Mouse (Mus musculus) spleen, adult 2 months (tissue): ENCODE data around the gene Fcgrt. TPM values are rescaled to one million over a fixed set of nuclear protein-coding genes. Genes with fewer than 3 reads are reported as not detected.

Source experiments
- DNase-seq, 2 experiments: peaks; one replicate each; pipeline versions ENCODE4 v3.0.0 to v3.0.0-alpha.2; 2012 to 2021; ENCODE audit warnings: low spot score in 2 of 2, low read depth in 1 of 2
- H3K27ac ChIP-seq: fragments of 200-500 bp; 2 replicates; pipeline ENCODE4 v1.5.1; 2012; ENCODE audit warnings: low read length, inconsistent platforms; ENCODE audit not compliant: insufficient read depth
- H3K27me3 ChIP-seq: fragments of 200-500 bp; 2 replicates; pipeline ENCODE4 v1.6.1; 2012; ENCODE audit warnings: mild to moderate bottlenecking, moderate library complexity, low read length, inconsistent platforms; ENCODE audit not compliant: control insufficient read depth, insufficient read depth
- H3K36me3 ChIP-seq: fragments of 200-500 bp; 2 replicates; pipeline ENCODE4 v1.6.1; 2012; ENCODE audit warnings: mild to moderate bottlenecking, low read length, inconsistent platforms; ENCODE audit not compliant: control insufficient read depth, insufficient read depth
- H3K4me1 ChIP-seq: fragments of 200-500 bp; 2 replicates; pipeline ENCODE4 v1.6.1; 2011; ENCODE audit warnings: inconsistent platforms; ENCODE audit not compliant: control insufficient read depth, insufficient read depth, insufficient read length
- H3K4me3 ChIP-seq: fragments of 200-500 bp; 2 replicates; pipeline ENCODE4 v1.5.1; 2011; ENCODE audit warnings: mild to moderate bottlenecking, inconsistent platforms; ENCODE audit not compliant: insufficient read depth, insufficient read length; ENCODE audit errors: extremely low read depth
- CTCF ChIP-seq: fragments of 200-500 bp; IDR thresholded peaks from 2 replicates; pipeline ENCODE4 v1.5.1; 2011; ENCODE audit warnings: mild to moderate bottlenecking, inconsistent platforms; ENCODE audit not compliant: insufficient read depth, insufficient read length, insufficient replicate concordance; ENCODE audit errors: extremely low read depth
- POLR2A ChIP-seq: fragments of 200-500 bp; IDR thresholded peaks from 2 replicates; pipeline ENCODE4 v1.6.1; 2011; ENCODE audit warnings: low read depth, low read length, inconsistent platforms
- WGBS: fragments of 180-500 bp; shearing (Covaris S2); methylation state at CpG from one replicate; pipeline ENCODE4 v1.1.7; 2018; 5-methylcytosine and 5-hydroxymethylcytosine counted together
- polyA plus RNA-seq: library from polyadenylated mRNA; depleted of rRNA; stranded (reverse); fragments of >200 nt; gene quantifications from 2 replicates; pipeline ENCODE4 v1.2.3, GENCODE M21; 2012

Fcgrt gene
- polyA plus RNA-seq, 1 experiment = 64.4 TPM

GRCm38 (mm10) chr7:45121966-45122365 is 18.3 kb upstream of the Fcgrt start:
- Histone ChIP-seq H3K27ac (peak overlapping the region; percentile 96), H3K4me1 (peaks cover 30% of the 10 kb centered on the region; the same call in 1 of the 2 replicates), H3K27me3 (no peaks in the 10 kb centered on the region), H3K4me3 (peak overlapping the region; percentile 57), H3K36me3 (peaks cover 32% of the 10 kb centered on the region)
- TF ChIP-seq CTCF = no peak
- no peak for TF ChIP-seq POLR2A
- no peak for DNase-seq

- TF ChIP-seq CTCF (no peak), POLR2A (peak; percentile 99)
- H3K4me1 ChIP-seq = peaks cover 28% of the 10 kb centered on the region; the same call in 1 of the 2 replicates
- H3K27ac ChIP-seq = peak overlapping the region; percentile 96
- whole genome bisulfite sequencing = 7% methylated on average over 8 of the region's 8 CpGs
- H3K4me3 ChIP-seq = peak overlapping the region; percentile 57
- H3K27me3 ChIP-seq = no peaks in the 10 kb centered on the region
- peaks cover 26% of the 10 kb centered on the region for H3K36me3 ChIP-seq
- peak; percentile 71 to 91 for DNase-seq
Observed at GRCm38 (mm10) chr7:45121404-45121803, 17.8 kb upstream of the Fcgrt start.

DNA sequence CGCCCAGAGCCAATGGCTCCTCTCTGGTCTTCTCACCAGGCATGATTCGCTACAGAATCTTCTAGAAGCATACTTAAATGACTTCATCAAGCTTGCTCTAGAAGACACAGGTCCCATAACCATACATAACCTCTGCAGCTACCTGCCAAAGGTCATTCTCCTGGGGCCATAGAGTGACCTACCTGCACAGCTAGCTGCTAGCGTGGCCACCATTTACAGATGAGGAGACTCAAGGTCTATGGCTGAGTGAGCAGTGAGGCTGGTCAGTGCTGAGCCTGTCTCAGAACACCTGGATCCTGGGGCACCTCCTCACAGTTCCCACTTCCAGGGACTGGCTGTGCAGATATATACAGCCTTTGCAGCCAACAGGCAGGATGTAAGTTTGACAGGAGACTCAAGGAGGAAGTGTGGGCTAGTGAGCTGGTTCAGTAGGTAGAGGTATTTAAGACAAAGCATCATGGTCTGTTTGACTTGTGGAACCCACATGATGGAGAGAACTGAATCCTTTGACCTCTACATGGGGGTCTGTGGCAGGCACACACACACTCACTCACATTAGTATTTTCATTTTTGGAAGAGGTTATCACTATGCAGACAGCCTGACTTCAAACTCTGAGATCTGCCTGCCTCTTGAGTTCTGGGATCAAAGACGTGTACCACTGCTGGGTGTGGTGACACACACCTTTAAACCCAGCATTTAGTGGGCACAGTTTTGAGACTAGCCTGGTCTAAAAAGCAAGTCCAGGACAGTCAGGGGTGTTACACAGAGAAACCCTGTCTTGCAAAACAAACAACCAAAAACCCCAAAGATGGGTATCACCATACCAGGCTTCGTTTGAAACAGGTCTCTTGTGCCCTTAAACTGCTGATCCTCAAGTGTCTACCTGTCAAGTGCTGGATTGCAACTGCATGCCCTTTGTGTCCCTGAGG is 16.4 kb upstream of the Fcgrt start:
- 66% methylated on average over 5 of the region's 5 CpGs for WGBS
- Histone ChIP-seq H3K4me3 (peak overlapping the region; percentile 45), H3K27ac (peak overlapping the region; percentile 96)

DNA sequence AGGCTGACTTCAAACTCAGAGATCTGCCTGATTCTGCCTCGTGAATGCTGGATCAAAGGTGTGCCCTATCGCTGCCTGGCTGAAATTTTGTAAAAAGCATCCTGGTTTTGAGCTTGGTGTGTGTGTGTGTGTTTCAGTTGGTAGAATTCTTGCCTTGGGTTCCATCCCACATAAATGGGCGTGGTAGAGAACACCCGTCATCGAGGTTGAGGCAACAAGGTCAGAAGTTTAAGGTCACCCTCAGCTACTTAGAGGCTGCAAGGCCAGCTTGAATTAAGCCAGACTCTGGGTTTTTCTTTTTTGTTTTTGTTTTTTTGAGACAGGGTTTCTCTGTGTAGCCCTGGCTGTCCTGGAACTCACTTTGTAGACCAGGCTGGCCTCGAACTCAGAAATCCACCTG is 14.7 kb upstream of the Fcgrt start:
- Histone ChIP-seq H3K4me3 (no peak overlapping the region), H3K27me3 (no peaks in the 10 kb centered on the region), H3K4me1 (peaks cover 28% of the 10 kb centered on the region; the same call in 1 of the 2 replicates), H3K36me3 (peaks cover 15% of the 10 kb centered on the region), H3K27ac (peak overlapping the region; percentile 69)
- 78% methylated on average over 6 of the region's 6 CpGs for WGBS
- TF ChIP-seq POLR2A = no peak
- no peak for TF ChIP-seq CTCF
- no peak for DNase-seq

More for the DNA sequence above, 16.4 kb upstream of the Fcgrt start:
- Histone ChIP-seq H3K27me3 (no peaks in the 10 kb centered on the region), H3K4me1 (peaks cover 26% of the 10 kb centered on the region; the same call in 1 of the 2 replicates), H3K36me3 (peaks cover 16% of the 10 kb centered on the region)
- no peak for TF ChIP-seq CTCF
- TF ChIP-seq POLR2A = peak; percentile 3; the same call in 1 of the 2 replicates
- no peak for DNase-seq

GRCm38 (mm10) chr7:45117566-45117965 is 13.9 kb upstream of the Fcgrt start:
- Histone ChIP-seq H3K36me3 (peaks cover 9% of the 10 kb centered on the region), H3K27ac (peak overlapping the region; percentile 69), H3K4me3 (peak overlapping the region; percentile 8; the same call in 1 of the 2 replicates), H3K27me3 (no peaks in the 10 kb centered on the region), H3K4me1 (peaks cover 28% of the 10 kb centered on the region; the same call in 1 of the 2 replicates)
- TF ChIP-seq POLR2A (no peak), CTCF (no peak)
- DNase-seq = peak in 1 of 2 experiments; percentile 53
- 32% methylated on average over 8 of the region's 8 CpGs for WGBS

DNA sequence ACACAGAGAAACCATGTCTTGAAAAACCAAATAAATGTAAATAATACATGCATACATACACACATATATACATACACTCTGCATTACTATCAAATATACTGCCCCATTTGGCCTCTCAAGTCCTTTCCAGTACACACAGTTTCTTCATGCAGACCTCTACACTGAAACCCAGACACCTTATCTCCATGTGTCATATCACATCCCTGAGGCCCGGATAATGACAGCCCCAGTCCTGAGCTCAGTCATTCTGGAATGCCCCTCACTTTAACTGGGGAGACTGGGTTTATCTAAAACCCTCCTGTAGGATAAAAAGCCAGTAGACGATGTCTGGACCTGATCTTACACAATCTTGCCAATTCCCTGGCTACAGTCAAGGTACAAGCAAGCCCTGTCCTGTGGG is 9.8 kb upstream of the Fcgrt start:
- WGBS = 77% methylated on average over 2 of the region's 2 CpGs
- Histone ChIP-seq H3K36me3 (0 out of 2 replicates have a peak, but pooled peaks cover 2% of the 10 kb centered on the region), H3K27me3 (no peaks in the 10 kb centered on the region), H3K4me3 (no peak overlapping the region), H3K27ac (no peak overlapping the region), H3K4me1 (peaks cover 7% of the 10 kb centered on the region; the same call in 1 of the 2 replicates)
- TF ChIP-seq POLR2A = no peak
- TF ChIP-seq CTCF = no peak
- DNase-seq = no peak

DNA sequence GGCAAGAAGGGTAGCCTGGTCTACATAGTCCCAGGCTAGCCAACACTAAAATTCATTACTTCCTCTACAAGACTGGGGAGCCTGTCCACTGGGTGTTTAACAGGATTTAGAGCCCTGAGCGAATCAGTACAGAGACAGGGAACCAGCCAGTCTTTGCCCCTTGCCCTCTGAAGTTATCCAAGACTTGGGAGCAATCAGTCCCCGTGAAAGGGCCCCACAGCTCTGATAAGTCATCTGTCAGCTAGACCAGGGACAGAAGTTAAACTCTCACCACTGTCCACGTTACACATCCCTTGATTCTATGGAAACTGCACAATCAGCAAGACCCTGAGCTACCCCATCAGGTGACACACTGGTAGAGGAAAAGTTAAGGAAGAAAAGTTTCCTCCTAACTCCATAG is 8.9 kb upstream of the Fcgrt start:
- Histone ChIP-seq H3K4me3 (no peak overlapping the region), H3K4me1 (peaks cover 2% of the 10 kb centered on the region; the same call in 1 of the 2 replicates), H3K36me3 (0 out of 2 replicates have a peak, but pooled peaks cover 2% of the 10 kb centered on the region), H3K27ac (no peak overlapping the region), H3K27me3 (no peaks in the 10 kb centered on the region)
- no peak for DNase-seq
- WGBS = 85% methylated on average over 3 of the region's 3 CpGs
- TF ChIP-seq CTCF (no peak), POLR2A (no peak)
